Mouse (Mus musculus): ENCODE results near the gene Wdr77. TPM values are rescaled to one million over a fixed set of nuclear protein-coding genes. Genes with fewer than 3 reads are reported as not detected.
"Not testable (repeated sequence)": the region's sequence is repeated elsewhere in the genome, so short reads cannot be mapped to it uniquely, and the experiment has no call there.

Gene Wdr77
- polyA plus RNA-seq, 1 experiment from 2014 or later = 88.2 TPM

- not testable (repeated sequence) for H3K4me1 ChIP-seq (ENCODE audit: control insufficient read depth, insufficient read depth, low read length); DNase-seq (ENCODE audit: low spot score); ATAC-seq; H3K9me3 ChIP-seq (replicated peaks; ENCODE audit: control insufficient read depth, low read length); H3K4me3 ChIP-seq (ENCODE audit: low read depth, low read length); H3K27ac ChIP-seq (ENCODE audit: low read depth, low read length); H3K4me2 ChIP-seq (ENCODE audit: low read length); H3K27me3 ChIP-seq (replicated peaks; ENCODE audit: control insufficient read depth, insufficient read depth, low read length); H3K9ac ChIP-seq (ENCODE audit: low read length); H3K36me3 ChIP-seq (ENCODE audit: control insufficient read depth, insufficient read depth, low read length)
These were observed 38.4 kb upstream of the Wdr77 start for GRCm38 (mm10) chr3:105920743-105921142.

GRCm38 (mm10) chr3:105921959-105922358, 37.2 kb upstream of the Wdr77 start:
- H3K27me3 ChIP-seq (replicated peaks; ENCODE audit: control insufficient read depth, insufficient read depth, low read length) = no peaks in the 10 kb centered on the region
- no peak overlapping the region for H3K4me2 ChIP-seq (ENCODE audit: low read length)
- H3K4me3 ChIP-seq (ENCODE audit: low read depth, low read length) = no peak overlapping the region
- ATAC-seq (no peak), DNase-seq (ENCODE audit: low spot score) (no peak)
- no peak overlapping the region for H3K9ac ChIP-seq (ENCODE audit: low read length)
- H3K36me3 ChIP-seq (ENCODE audit: control insufficient read depth, insufficient read depth, low read length) = no peaks in the 10 kb centered on the region
- 83% methylated on average over 2 of the region's 2 CpGs for WGBS
- H3K27ac ChIP-seq (ENCODE audit: low read depth, low read length) = no peak overlapping the region
- no peaks in the 10 kb centered on the region for H3K9me3 ChIP-seq (replicated peaks; ENCODE audit: control insufficient read depth, low read length)
- H3K4me1 ChIP-seq (ENCODE audit: control insufficient read depth, insufficient read depth, low read length) = no peaks in the 10 kb centered on the region

- no peaks in the 10 kb centered on the region for H3K36me3 ChIP-seq (ENCODE audit: control insufficient read depth, insufficient read depth, low read length)
- H3K4me3 ChIP-seq (ENCODE audit: low read depth, low read length) = no peak overlapping the region
- ATAC-seq = no peak
- H3K9me3 ChIP-seq (replicated peaks; ENCODE audit: control insufficient read depth, low read length) = no peaks in the 10 kb centered on the region
- H3K27me3 ChIP-seq (replicated peaks; ENCODE audit: control insufficient read depth, insufficient read depth, low read length) = no peaks in the 10 kb centered on the region
- no peak overlapping the region for H3K27ac ChIP-seq (ENCODE audit: low read depth, low read length)
- H3K4me1 ChIP-seq (ENCODE audit: control insufficient read depth, insufficient read depth, low read length) = no peaks in the 10 kb centered on the region
- H3K4me2 ChIP-seq (ENCODE audit: low read length) = no peak overlapping the region
- no peak overlapping the region for H3K9ac ChIP-seq (ENCODE audit: low read length)
- WGBS = 86% methylated on average over 9 of the region's 9 CpGs
- DNase-seq (ENCODE audit: low spot score) = no peak
These were observed 34.6 kb upstream of the Wdr77 start for GRCm38 (mm10) chr3:105924616-105925015.

- no peaks in the 10 kb centered on the region for H3K36me3 ChIP-seq (ENCODE audit: control insufficient read depth, insufficient read depth, low read length)
- DNase-seq (ENCODE audit: low spot score) (no peak), ATAC-seq (no peak)
- H3K4me1 ChIP-seq (ENCODE audit: control insufficient read depth, insufficient read depth, low read length) = no peaks in the 10 kb centered on the region
- 86% methylated on average over 7 of the region's 7 CpGs for WGBS
- no peak overlapping the region for H3K4me2 ChIP-seq (ENCODE audit: low read length)
- H3K9me3 ChIP-seq (replicated peaks; ENCODE audit: control insufficient read depth, low read length) = no peaks in the 10 kb centered on the region
- no peak overlapping the region for H3K9ac ChIP-seq (ENCODE audit: low read length)
- no peak overlapping the region for H3K4me3 ChIP-seq (ENCODE audit: low read depth, low read length)
- no peaks in the 10 kb centered on the region for H3K27me3 ChIP-seq (replicated peaks; ENCODE audit: control insufficient read depth, insufficient read depth, low read length)
- H3K27ac ChIP-seq (ENCODE audit: low read depth, low read length) = no peak overlapping the region
These were observed 31.5 kb upstream of the Wdr77 start for GRCm38 (mm10) chr3:105927561-105928194.

- H3K4me1 ChIP-seq (ENCODE audit: control insufficient read depth, insufficient read depth, low read length) = no peaks in the 10 kb centered on the region
- H3K27ac ChIP-seq (ENCODE audit: low read depth, low read length) = no peak overlapping the region
- DNase-seq (ENCODE audit: low spot score) = no peak
- no peaks in the 10 kb centered on the region for H3K36me3 ChIP-seq (ENCODE audit: control insufficient read depth, insufficient read depth, low read length)
- H3K27me3 ChIP-seq (replicated peaks; ENCODE audit: control insufficient read depth, insufficient read depth, low read length) = no peaks in the 10 kb centered on the region
- no peak for ATAC-seq
- H3K9me3 ChIP-seq (replicated peaks; ENCODE audit: control insufficient read depth, low read length) = no peaks in the 10 kb centered on the region
- H3K4me3 ChIP-seq (ENCODE audit: low read depth, low read length) = no peak overlapping the region
- WGBS = 88% methylated on average over 3 of the region's 3 CpGs
- no peak overlapping the region for H3K4me2 ChIP-seq (ENCODE audit: low read length)
- no peak overlapping the region for H3K9ac ChIP-seq (ENCODE audit: low read length)
These were observed 31.0 kb upstream of the Wdr77 start for GRCm38 (mm10) chr3:105928195-105928569.

- no peak overlapping the region for H3K9ac ChIP-seq (ENCODE audit: low read length)
- WGBS = 87% methylated on average over 6 of the region's 6 CpGs
- DNase-seq (ENCODE audit: low spot score) = no peak
- no peak for ATAC-seq
- H3K4me1 ChIP-seq (ENCODE audit: control insufficient read depth, insufficient read depth, low read length) = no peaks in the 10 kb centered on the region
- no peak overlapping the region for H3K4me2 ChIP-seq (ENCODE audit: low read length)
- no peaks in the 10 kb centered on the region for H3K9me3 ChIP-seq (replicated peaks; ENCODE audit: control insufficient read depth, low read length)
- H3K27ac ChIP-seq (ENCODE audit: low read depth, low read length) = no peak overlapping the region
- no peaks in the 10 kb centered on the region for H3K36me3 ChIP-seq (ENCODE audit: control insufficient read depth, insufficient read depth, low read length)
- no peak overlapping the region for H3K4me3 ChIP-seq (ENCODE audit: low read depth, low read length)
- no peaks in the 10 kb centered on the region for H3K27me3 ChIP-seq (replicated peaks; ENCODE audit: control insufficient read depth, insufficient read depth, low read length)
These were observed 30.4 kb upstream of the Wdr77 start for GRCm38 (mm10) chr3:105928781-105929180.

- Histone ChIP-seq H3K27ac (ENCODE audit: low read depth, low read length) (no peak overlapping the region), H3K9ac (ENCODE audit: low read length) (no peak overlapping the region), H3K27me3 (replicated peaks; ENCODE audit: control insufficient read depth, insufficient read depth, low read length) (no peaks in the 10 kb centered on the region), H3K36me3 (ENCODE audit: control insufficient read depth, insufficient read depth, low read length) (no peaks in the 10 kb centered on the region), H3K9me3 (replicated peaks; ENCODE audit: control insufficient read depth, low read length) (no peaks in the 10 kb centered on the region), H3K4me1 (ENCODE audit: control insufficient read depth, insufficient read depth, low read length) (no peaks in the 10 kb centered on the region), H3K4me2 (ENCODE audit: low read length) (no peak overlapping the region), H3K4me3 (ENCODE audit: low read depth, low read length) (no peak overlapping the region)
- DNase-seq (ENCODE audit: low spot score) (no peak), ATAC-seq (no peak)
- WGBS = 87% methylated on average over 7 of the region's 7 CpGs
These were observed 29.3 kb upstream of the Wdr77 start for GRCm38 (mm10) chr3:105929821-105930220.

- Histone ChIP-seq H3K27ac (ENCODE audit: low read depth, low read length) (no peak overlapping the region), H3K9ac (ENCODE audit: low read length) (no peak overlapping the region), H3K27me3 (replicated peaks; ENCODE audit: control insufficient read depth, insufficient read depth, low read length) (no peaks in the 10 kb centered on the region), H3K4me3 (ENCODE audit: low read depth, low read length) (no peak overlapping the region), H3K36me3 (ENCODE audit: control insufficient read depth, insufficient read depth, low read length) (no peaks in the 10 kb centered on the region), H3K4me1 (ENCODE audit: control insufficient read depth, insufficient read depth, low read length) (no peaks in the 10 kb centered on the region), H3K4me2 (ENCODE audit: low read length) (no peak overlapping the region), H3K9me3 (replicated peaks; ENCODE audit: control insufficient read depth, low read length) (no peaks in the 10 kb centered on the region)
- ATAC-seq (no peak), DNase-seq (ENCODE audit: low spot score) (no peak)
- 92% methylated on average over 2 of the region's 2 CpGs for WGBS
These were observed 28.1 kb upstream of the Wdr77 start for GRCm38 (mm10) chr3:105931095-105931494.

- Histone ChIP-seq H3K9me3 (replicated peaks; ENCODE audit: control insufficient read depth, low read length) (no peaks in the 10 kb centered on the region), H3K4me3 (ENCODE audit: low read depth, low read length) (no peak within 1 kb of the TSS), H3K27ac (ENCODE audit: low read depth, low read length) (no peak within 1 kb of the TSS), H3K36me3 (ENCODE audit: control insufficient read depth, insufficient read depth, low read length) (no peaks in the 10 kb centered on the region), H3K27me3 (replicated peaks; ENCODE audit: control insufficient read depth, insufficient read depth, low read length) (no peaks in the 10 kb centered on the region), H3K9ac (ENCODE audit: low read length) (no peak within 1 kb of the TSS), H3K4me1 (ENCODE audit: control insufficient read depth, insufficient read depth, low read length) (no peaks in the 10 kb centered on the region), H3K4me2 (ENCODE audit: low read length) (no peak within 1 kb of the TSS)
- WGBS = 87% methylated on average over 8 of the region's 8 CpGs
- ATAC-seq = no peak
- DNase-seq (ENCODE audit: low spot score) = no peak
These were observed 26.7 kb upstream of the Wdr77 start, which contains the start of gene I830077J02Rik for GRCm38 (mm10) chr3:105932240-105933071. Gene I830077J02Rik, minus strand, starts transcription at chr3:105932664.

Data from forebrain, embryonic 14.5 days (tissue).